Mouse (Mus musculus): ENCODE results near the gene Cfap54.

Cfap54 gene

DNA sequence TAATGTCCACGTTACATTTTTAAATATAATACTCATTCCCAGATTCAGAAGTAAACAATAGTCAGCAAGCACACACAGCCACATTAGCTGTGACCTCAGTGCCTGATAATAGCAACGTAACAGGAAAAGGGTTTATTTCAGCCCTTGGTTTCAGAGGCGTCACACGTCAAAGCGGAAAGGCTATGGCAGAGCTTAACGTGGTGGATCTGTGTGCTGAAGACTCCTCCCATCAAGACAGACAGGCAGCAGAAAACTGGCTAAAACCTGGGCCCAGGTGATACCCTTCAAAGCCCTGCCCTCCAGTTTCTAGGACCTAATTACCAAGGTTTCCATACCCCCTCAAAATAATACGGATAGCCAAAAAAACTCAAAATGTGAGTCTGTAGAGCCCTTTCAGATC lies 16.0 kb upstream of the Cfap54 start:
- no peak for DNase-seq (ENCODE audit: low read depth, low spot score)

GRCm38 (mm10) chr10:93095827-93096226 lies 14.4 kb upstream of the Cfap54 start:
- no peak for DNase-seq (ENCODE audit: low read depth, low spot score)

DNA sequence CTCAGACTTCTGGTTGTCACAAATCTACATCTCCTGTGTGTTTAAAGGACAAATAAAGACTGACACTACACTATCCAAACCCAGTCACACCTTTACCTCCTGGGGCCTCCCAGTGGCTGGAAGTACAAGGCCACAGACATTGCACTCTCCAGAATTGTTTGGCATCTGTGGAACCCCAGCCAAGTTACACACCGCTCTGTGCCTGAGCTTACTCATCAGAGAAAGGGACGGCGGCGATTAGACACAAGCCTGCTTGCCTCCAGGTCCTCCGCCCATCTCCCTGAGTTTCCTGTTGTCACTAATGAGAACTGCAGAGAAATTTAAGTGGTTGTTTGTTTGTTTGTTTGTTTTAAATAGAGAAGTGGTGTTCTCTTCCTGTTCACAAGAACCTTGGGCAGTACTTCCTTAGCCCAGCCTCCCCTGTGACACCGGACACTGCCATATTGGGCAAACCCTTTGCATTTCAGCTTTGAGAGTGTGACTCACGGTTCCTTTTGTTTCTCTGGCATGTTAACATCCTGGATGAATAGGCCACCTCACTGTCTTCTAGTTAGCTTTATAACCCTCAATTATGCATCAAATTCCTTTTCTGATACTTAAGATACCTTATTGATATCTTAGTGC lies 13.7 kb upstream of the Cfap54 start:
- no peak for DNase-seq (ENCODE audit: low read depth, low spot score)

GRCm38 (mm10) chr10:93091928-93092327 lies 10.5 kb upstream of the Cfap54 start:
- DNase-seq (ENCODE audit: low read depth, low spot score): no peak

DNA sequence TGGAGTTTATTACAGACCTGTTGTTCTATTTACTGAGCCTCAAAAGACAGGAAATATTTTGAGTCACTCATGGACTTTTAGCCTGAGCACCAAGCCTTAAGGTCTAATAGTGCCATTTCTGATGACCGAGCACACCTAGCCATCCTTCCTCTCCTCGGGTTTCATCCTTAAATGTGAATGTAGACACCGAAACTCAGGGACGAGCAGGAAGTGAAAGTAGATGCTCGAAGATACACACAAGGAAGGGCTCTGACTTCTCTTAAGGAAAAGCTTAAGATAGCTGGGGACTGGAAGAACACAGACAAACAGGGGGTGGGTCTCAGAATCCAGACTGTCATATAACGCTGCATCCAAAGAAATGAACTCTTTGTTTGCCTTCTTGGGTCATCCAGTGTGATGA lies 8.8 kb upstream of the Cfap54 start:
- DNase-seq (ENCODE audit: low read depth, low spot score): no peak

DNA sequence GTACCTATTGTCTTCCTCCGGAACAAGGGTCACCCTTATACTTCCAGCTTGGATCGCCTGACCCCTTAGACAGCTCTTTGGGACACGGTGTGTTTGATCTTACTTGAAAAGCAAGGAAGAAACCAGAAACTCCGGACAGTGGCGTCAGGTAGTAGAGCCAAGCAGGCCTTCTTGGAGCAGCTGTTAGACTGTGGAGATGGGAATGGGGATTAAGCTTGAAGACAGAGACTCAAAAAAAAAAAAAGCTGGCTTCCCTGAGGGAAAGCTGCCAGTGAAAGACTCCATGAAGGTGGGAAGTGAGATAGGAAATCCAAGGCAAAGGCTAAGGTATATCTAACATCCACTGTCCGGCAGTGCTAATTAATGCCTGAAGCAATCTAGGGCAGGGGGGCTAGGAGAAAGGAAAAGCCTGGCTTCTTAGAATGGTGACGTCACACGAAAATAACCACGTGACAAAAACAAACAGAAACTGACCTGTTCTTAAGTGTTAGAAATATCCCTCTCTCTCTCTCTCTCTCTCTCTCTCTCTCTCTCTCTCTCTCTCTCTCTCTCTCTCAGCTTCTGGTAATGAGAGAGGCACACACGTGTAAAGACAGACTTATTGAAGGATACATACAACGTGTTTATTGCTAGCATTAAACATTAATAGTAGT lies 7.1 kb upstream of the Cfap54 start:
- DNase-seq (ENCODE audit: low read depth, low spot score): no peak

DNA sequence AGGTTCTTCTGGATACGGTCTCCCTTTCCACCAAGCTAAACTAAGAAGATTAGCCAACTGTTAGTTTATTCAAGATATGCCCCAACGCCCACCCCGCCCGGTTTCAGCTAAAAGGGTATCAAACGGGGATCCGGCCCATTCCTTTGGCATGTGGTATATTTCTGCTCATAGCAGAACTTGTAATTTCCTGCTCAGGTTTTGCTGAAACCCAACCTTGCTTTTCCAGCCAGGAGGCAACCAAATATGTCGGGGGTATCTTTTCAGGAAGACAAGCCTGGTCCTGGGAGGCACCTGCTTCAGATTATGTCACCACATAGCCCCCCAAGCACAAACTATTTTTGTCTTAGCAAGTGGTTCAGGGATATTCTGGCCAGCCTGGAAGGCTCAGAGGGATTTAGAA lies 6.1 kb upstream of the Cfap54 start:
- no peak for DNase-seq (ENCODE audit: low read depth, low spot score)

- no peak for DNase-seq (ENCODE audit: low read depth, low spot score)
These were observed 2.5 kb upstream of the Cfap54 start for GRCm38 (mm10) chr10:93083963-93084340.

DNA sequence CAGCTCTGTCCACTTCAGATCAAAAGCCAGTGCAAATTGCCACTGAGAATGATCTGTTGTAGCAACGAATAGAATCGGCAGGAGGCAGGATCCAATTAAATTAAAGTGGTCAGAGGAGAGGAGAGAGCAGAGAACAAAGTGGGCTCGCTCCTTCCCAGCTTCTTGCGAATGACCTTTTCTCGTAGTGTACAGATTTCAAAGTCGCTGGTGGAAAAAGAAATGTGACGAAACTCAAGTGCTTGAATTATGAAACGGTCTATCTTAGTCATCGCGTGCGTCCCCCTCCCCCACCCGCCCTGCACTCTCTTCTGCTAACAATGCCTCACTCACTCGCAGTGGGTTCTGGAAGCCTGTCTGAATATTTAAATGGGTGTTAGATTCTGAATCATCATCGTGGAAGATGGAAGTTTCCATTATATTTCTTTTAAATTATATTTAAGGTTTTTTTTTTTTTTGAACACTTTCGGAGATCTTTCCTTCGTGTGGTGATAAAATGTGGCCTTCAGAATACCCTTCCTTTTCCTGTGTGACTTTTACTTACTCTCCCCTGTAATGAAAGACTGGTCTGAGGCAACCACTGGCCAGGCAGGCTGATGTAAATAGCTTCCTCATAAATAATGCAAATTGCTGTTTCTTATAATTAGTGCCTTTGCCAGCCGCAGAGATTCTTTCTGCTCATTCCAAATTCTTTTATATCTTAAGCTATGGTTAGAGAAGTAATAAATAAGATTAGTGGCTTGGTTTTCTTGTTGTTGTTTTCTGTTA lies 2.0 kb upstream of the Cfap54 start:
- no peak for DNase-seq (ENCODE audit: low read depth, low spot score)

DNA sequence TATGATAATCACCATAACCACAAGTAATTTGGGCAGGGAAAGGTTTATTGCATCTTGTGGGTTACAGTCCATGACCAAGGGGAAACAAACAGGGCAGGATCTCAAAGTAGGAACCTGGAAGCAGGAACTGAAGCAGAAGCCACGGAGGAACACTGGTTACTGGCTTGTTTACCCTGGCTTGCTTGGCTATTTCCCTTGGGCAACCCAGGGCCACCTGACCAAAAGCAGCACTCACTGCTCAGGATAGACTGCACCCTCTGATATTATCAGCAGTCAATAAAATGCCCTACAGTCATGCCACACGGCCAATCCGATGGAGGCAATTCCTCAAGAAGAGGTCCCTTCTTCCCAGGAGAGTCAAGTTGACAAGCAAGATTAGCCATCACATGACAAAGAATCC lies 1.9 kb downstream of the Cfap54 start:
- no peak for DNase-seq (ENCODE audit: low read depth, low spot score)

DNA sequence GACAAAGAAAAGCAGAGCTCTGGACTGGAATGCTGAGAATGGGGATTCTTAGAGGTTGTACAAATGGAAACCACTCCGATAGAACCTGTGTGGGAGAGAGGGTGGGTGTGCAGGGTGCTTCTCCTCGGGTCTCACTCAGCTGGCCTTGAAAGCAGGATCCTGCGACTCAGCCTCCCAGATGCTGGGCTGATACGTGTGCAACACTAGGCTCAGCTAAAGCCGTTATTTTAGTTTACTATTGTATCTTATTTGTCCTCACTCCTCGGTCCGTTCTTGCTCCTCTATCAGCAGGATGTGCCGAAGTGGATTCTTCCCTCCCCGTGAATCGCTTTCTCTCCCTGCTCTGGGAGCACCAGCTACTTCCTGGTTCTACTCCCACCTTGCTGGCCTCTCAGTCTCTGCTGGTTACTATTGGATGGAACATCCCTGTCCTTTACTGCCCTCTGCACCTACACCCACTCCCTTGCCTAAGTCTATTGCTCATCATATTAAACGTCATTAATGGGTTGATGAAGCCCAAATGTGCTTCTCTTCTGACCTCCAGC lies 3.4 kb downstream of the Cfap54 start:
- DNase-seq (ENCODE audit: low read depth, low spot score): no peak

GRCm38 (mm10) chr10:93076376-93076775 lies 5.0 kb downstream of the Cfap54 start:
- no peak for DNase-seq (ENCODE audit: low read depth, low spot score)

GRCm38 (mm10) chr10:93075856-93076255 lies 5.6 kb downstream of the Cfap54 start:
- DNase-seq (ENCODE audit: low read depth, low spot score): no peak

- no peak for DNase-seq (ENCODE audit: low read depth, low spot score)
These were observed 8.6 kb downstream of the Cfap54 start for GRCm38 (mm10) chr10:93072769-93073168.

- DNase-seq (ENCODE audit: low read depth, low spot score): no peak
These were observed 9.7 kb downstream of the Cfap54 start for GRCm38 (mm10) chr10:93071753-93072152.

- DNase-seq (ENCODE audit: low read depth, low spot score): no peak
These were observed 11.1 kb downstream of the Cfap54 start for GRCm38 (mm10) chr10:93070121-93070898.

GRCm38 (mm10) chr10:93069721-93070120 lies 11.7 kb downstream of the Cfap54 start:
- no peak for DNase-seq (ENCODE audit: low read depth, low spot score)

DNA sequence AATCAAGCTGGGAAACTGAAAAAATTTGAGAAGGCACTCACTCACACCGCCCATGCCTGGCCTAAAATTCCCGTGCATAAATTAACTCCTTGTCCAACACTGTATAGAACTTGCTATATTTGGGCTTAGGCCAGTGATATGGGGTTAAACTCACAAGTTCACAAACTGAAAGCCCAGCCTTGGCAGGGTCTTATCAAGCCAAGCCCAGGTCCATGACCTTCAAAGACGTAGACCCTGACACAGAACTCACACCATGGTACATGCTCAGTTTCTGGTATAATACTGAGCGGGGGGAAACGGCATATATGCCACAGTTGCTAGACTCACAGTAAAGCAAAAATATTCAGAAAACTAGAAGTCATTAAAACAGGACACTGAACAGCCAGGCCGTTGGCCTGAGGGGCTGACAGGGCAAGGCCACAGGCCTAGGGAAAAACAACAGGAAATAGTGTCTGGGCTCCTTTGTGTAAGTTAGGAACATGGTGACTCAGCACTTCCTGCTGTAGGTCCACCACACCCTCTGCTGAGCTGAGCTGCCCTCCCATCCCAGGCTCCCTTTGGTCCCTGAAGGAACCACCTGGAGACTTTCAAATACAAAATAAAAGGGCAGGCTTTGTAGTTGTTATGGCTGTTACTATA lies 12.3 kb downstream of the Cfap54 start:
- no peak for DNase-seq (ENCODE audit: low read depth, low spot score)

DNA sequence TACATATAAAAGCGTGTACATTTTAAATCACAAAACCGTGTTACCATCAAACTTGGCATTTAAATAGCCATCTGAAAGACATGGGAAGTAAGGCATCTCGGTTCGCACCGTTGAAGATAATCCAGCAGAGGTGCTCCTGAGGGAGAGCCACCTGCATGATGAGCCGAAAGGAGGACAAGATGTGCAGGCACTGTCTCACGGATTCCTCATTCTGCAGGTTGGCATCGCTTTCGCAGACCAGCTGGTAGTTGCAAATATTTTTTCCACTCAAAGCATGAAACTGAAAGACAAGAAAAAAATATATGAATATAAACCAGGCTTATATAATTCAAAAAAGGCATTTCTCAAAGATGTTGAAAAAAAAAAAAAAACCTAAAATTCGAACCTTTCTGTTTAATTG lies 16.4 kb downstream of the Cfap54 start:
- no peak for DNase-seq (ENCODE audit: low read depth, low spot score)

DNA sequence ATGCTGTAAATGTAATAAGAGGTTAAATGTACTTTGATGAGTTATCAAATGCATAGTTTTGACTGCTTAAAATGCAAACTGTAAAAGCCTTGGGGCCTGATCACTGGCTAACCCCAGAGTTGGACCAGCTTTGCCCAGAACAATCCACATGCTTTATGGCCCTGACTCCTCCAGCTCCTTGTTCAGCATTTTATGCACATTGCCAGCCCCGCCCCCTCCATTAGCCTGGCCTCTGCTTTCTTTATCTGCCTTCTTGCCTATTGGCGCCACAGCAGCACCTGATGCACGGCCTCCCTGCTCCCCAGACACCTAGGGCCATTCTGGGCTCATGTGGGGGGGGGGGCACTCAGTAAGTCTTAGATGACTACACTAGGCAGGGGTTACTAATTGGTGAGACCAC lies 17.8 kb downstream of the Cfap54 start:
- no peak for DNase-seq (ENCODE audit: low read depth, low spot score)

GRCm38 (mm10) chr10:93062395-93062794 lies 19.0 kb downstream of the Cfap54 start:
- DNase-seq (ENCODE audit: low read depth, low spot score): no peak
